Mouse (Mus musculus): ENCODE data around the gene Acadvl. TPM values are rescaled to one million over a fixed set of nuclear protein-coding genes. Genes with fewer than 3 reads are reported as not detected.

Gene Acadvl
- polyA plus RNA-seq, 1 experiment from 2014 or later: 58.4 TPM

GRCm38 (mm10) chr11:69968793-69969192 is 46.4 kb downstream of the Acadvl start:
- no peak for ATAC-seq (ENCODE audit: low FRiP score, low TSS enrichment)
- H3K4me2 ChIP-seq (replicated peaks; ENCODE audit: low read depth, low read length): no peak overlapping the region
- no peak overlapping the region for H3K9ac ChIP-seq (ENCODE audit: low read depth, low read length)
- H3K27ac ChIP-seq (ENCODE audit: low read depth, low read length): no peak overlapping the region
- 83% methylated on average over 4 of the region's 4 CpGs for WGBS
- no peak overlapping the region for H3K4me3 ChIP-seq (ENCODE audit: low read length)
- H3K36me3 ChIP-seq (ENCODE audit: control insufficient read depth, insufficient read depth, low read length): peaks cover 46% of the 10 kb centered on the region
- peaks cover 4% of the 10 kb centered on the region; the same call in 1 of the 2 replicates for H3K4me1 ChIP-seq (ENCODE audit: control insufficient read depth, insufficient read depth, low read length)
- H3K27me3 ChIP-seq (ENCODE audit: control insufficient read depth, insufficient read depth, low read length): peaks cover 29% of the 10 kb centered on the region
- no peaks in the 10 kb centered on the region for H3K9me3 ChIP-seq (ENCODE audit: control insufficient read depth, low read length)

GRCm38 (mm10) chr11:69966860-69967517 is 48.2 kb downstream of the Acadvl start:
- Histone ChIP-seq H3K9ac (ENCODE audit: low read depth, low read length) (peak overlapping the region; percentile 67), H3K27ac (ENCODE audit: low read depth, low read length) (peak overlapping the region; percentile 80; the same call in 1 of the 2 replicates), H3K4me1 (ENCODE audit: control insufficient read depth, insufficient read depth, low read length) (peaks cover 4% of the 10 kb centered on the region; the same call in 1 of the 2 replicates), H3K4me2 (replicated peaks; ENCODE audit: low read depth, low read length) (peak overlapping the region; percentile 55), H3K9me3 (ENCODE audit: control insufficient read depth, low read length) (no peaks in the 10 kb centered on the region), H3K4me3 (ENCODE audit: low read length) (peak overlapping the region; percentile 44), H3K27me3 (ENCODE audit: control insufficient read depth, insufficient read depth, low read length) (peaks cover 33% of the 10 kb centered on the region), H3K36me3 (ENCODE audit: control insufficient read depth, insufficient read depth, low read length) (peaks cover 32% of the 10 kb centered on the region)
- 34% methylated on average over 17 of the region's 17 CpGs for WGBS
- ATAC-seq (ENCODE audit: low FRiP score, low TSS enrichment): no peak

DNA sequence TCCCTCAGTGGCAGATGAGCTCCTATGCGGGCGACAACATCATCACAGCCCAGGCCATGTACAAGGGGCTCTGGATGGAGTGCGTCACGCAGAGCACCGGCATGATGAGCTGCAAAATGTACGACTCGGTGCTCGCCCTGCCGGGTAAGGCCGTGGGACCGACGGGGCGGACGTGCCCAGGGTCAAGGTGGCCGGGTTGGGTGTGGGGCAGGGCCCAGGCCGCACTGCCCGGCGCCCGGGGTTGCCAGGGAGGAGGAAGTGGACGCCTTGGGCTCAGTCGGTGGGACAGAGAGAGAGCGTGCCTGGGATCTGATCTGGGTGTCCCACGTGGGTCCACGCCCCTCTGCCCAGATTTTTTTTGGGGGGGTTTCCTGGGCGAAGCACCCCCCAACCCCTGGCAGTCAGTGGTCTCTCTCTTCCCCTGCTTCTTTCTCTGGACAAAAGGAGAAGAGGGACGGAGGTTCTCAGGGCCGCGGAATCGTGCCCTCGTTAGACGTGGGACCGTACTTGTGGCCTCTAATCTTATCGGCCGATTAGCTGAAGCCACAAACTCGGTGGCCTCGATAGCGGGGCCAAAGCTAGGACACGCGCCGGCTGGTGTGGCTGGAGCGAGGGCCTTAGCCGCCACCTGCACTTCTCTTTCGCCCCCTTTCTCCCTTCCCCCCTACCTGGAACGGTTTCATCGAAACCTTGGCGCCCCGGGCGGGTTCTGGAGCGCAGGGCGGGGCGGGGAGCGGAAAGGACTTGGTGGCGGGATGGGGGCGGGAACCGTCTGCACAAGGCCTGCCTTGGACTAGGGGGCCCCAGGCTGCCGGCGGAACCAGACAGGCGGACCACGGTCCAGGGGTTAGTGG is 49.0 kb downstream of the Acadvl start:
- H3K27ac ChIP-seq (ENCODE audit: low read depth, low read length): peak overlapping the region; percentile 80
- ATAC-seq (ENCODE audit: low FRiP score, low TSS enrichment): peak; percentile 79
- H3K4me2 ChIP-seq (replicated peaks; ENCODE audit: low read depth, low read length): peak overlapping the region; percentile 55
- H3K36me3 ChIP-seq (ENCODE audit: control insufficient read depth, insufficient read depth, low read length): peaks cover 27% of the 10 kb centered on the region
- peak overlapping the region; percentile 44 for H3K4me3 ChIP-seq (ENCODE audit: low read length)
- H3K9ac ChIP-seq (ENCODE audit: low read depth, low read length): peak overlapping the region; percentile 67
- peaks cover 4% of the 10 kb centered on the region; the same call in 1 of the 2 replicates for H3K4me1 ChIP-seq (ENCODE audit: control insufficient read depth, insufficient read depth, low read length)
- WGBS: under 1% methylated on average over 57 of the region's 59 CpGs
- no peaks in the 10 kb centered on the region for H3K9me3 ChIP-seq (ENCODE audit: control insufficient read depth, low read length)
- H3K27me3 ChIP-seq (ENCODE audit: control insufficient read depth, insufficient read depth, low read length): peaks cover 33% of the 10 kb centered on the region

DNA sequence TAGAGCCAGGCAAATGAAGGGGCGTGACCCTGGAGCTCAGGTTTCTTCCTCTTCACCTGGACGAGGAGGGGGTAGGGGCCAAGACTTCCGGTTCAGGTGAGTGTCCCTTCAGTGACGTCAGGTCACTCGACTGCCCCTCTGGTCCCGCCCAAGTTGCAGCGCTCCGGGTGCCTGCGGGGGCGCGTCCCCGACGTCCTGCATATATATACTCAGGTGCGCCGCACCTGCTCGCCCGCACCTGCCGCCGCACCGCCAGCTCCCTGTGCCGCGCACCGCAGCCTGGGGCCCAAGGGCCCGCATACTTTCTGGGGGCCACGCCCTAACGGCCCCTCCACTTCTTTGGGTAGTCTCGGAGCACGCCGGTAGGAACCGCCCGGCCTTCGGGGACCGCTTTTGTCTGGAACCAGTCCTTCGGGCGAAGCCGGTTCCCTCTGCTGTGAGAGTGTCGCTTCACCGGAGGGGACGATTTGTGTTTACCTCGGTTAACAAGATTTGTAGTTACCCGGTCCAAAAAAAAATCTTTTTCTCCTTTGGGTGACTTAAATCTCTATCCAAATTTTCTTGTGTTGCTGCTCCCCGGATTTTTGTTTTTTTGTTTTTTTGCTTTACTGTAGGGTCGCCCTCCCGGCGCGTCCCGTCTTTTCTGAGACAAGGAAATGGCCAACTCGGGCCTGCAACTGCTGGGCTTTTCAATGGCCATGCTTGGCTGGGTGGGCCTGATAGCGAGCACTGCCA is 49.8 kb downstream of the Acadvl start:
- peaks cover 4% of the 10 kb centered on the region; the same call in 1 of the 2 replicates for H3K4me1 ChIP-seq (ENCODE audit: control insufficient read depth, insufficient read depth, low read length)
- peak overlapping the region; percentile 55 for H3K4me2 ChIP-seq (replicated peaks; ENCODE audit: low read depth, low read length)
- peaks cover 33% of the 10 kb centered on the region for H3K27me3 ChIP-seq (ENCODE audit: control insufficient read depth, insufficient read depth, low read length)
- H3K9ac ChIP-seq (ENCODE audit: low read depth, low read length): peak overlapping the region; percentile 67
- 1% methylated on average over 49 of the region's 49 CpGs for WGBS
- H3K9me3 ChIP-seq (ENCODE audit: control insufficient read depth, low read length): no peaks in the 10 kb centered on the region
- peaks cover 24% of the 10 kb centered on the region for H3K36me3 ChIP-seq (ENCODE audit: control insufficient read depth, insufficient read depth, low read length)
- H3K27ac ChIP-seq (ENCODE audit: low read depth, low read length): peak overlapping the region; percentile 80
- peak; percentile 36 for ATAC-seq (ENCODE audit: low FRiP score, low TSS enrichment)
- H3K4me3 ChIP-seq (ENCODE audit: low read length): peak overlapping the region; percentile 44

DNA sequence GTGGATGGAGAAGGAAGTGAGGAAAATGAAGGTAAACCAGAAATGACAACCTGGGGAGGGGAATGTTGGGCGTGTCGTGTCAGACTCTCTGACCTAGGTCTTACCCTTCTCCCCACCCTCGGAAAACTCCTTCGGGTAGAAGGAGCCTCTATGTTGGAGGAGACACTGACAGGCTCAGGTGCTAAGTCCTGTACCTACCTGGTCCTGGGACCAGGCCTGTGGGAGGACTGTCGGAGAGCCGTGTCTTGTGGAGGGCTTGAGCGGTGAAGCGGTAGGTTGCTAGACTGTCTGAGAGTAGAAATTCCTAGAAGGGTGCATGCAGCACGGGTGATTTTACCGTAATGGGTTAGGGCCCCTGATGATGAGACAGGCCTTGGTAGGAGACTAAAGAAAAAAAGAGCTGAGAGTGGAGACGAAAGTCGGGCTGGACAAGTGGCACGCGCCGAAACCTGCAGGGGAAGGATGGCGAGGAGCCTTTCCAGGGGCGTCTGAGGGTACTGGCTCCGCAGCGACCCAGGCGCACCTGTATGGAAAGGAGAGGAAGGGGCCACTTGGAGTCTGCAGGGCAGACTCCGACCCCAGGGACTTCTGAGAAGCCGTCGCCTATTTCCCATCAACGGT is 50.5 kb downstream of the Acadvl start, which contains the start of gene Cldn7:
Cldn7 (plus strand) TSS at position 130 of the 621 bp plus-strand sequence.
- peak within 1 kb of the TSS; percentile 80 for H3K27ac ChIP-seq (ENCODE audit: low read depth, low read length)
- no peaks in the 10 kb centered on the region for H3K9me3 ChIP-seq (ENCODE audit: control insufficient read depth, low read length)
- H3K4me2 ChIP-seq (replicated peaks; ENCODE audit: low read depth, low read length): peak within 1 kb of the TSS; percentile 55
- peaks cover 4% of the 10 kb centered on the region; the same call in 1 of the 2 replicates for H3K4me1 ChIP-seq (ENCODE audit: control insufficient read depth, insufficient read depth, low read length)
- H3K36me3 ChIP-seq (ENCODE audit: control insufficient read depth, insufficient read depth, low read length): peaks cover 17% of the 10 kb centered on the region
- H3K4me3 ChIP-seq (ENCODE audit: low read length): peak within 1 kb of the TSS; percentile 44
- 8% methylated on average over 24 of the region's 24 CpGs for WGBS
- peak; percentile 41 for ATAC-seq (ENCODE audit: low FRiP score, low TSS enrichment)
- peaks cover 33% of the 10 kb centered on the region for H3K27me3 ChIP-seq (ENCODE audit: control insufficient read depth, insufficient read depth, low read length)
- peak within 1 kb of the TSS; percentile 67 for H3K9ac ChIP-seq (ENCODE audit: low read depth, low read length)

GRCm38 (mm10) chr11:69961841-69962240 is 53.4 kb downstream of the Acadvl start:
- no peaks in the 10 kb centered on the region for H3K9me3 ChIP-seq (ENCODE audit: control insufficient read depth, low read length)
- no peak overlapping the region for H3K9ac ChIP-seq (ENCODE audit: low read depth, low read length)
- H3K27me3 ChIP-seq (ENCODE audit: control insufficient read depth, insufficient read depth, low read length): peaks cover 29% of the 10 kb centered on the region
- H3K27ac ChIP-seq (ENCODE audit: low read depth, low read length): no peak overlapping the region
- no peaks in the 10 kb centered on the region for H3K36me3 ChIP-seq (ENCODE audit: control insufficient read depth, insufficient read depth, low read length)
- WGBS: 31% methylated on average over 5 of the region's 5 CpGs
- ATAC-seq (ENCODE audit: low FRiP score, low TSS enrichment): no peak
- H3K4me3 ChIP-seq (ENCODE audit: low read length): no peak overlapping the region
- H3K4me2 ChIP-seq (replicated peaks; ENCODE audit: low read depth, low read length): no peak overlapping the region
- peaks cover 4% of the 10 kb centered on the region; the same call in 1 of the 2 replicates for H3K4me1 ChIP-seq (ENCODE audit: control insufficient read depth, insufficient read depth, low read length)

DNA sequence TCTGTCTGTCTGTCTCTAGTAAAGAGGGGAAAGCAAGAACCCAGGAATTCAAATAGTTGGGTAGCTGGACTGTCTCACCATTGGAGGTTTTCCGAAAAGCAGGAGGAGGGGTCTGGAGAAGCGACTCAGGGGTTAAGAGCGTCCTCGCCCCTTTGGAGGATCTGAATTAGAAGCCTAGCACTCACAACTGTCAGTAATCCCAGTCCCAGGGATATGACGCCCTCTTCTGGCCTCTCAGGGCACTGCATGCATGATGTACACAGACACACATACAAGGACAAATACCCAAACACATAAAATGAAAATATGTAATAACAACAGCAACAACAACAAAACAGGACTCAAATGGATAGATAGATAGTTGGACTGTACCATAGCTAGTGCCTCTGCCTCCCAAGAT is 54.6 kb downstream of the Acadvl start:
- Histone ChIP-seq H3K4me2 (replicated peaks; ENCODE audit: low read depth, low read length) (no peak overlapping the region), H3K27ac (ENCODE audit: low read depth, low read length) (no peak overlapping the region), H3K9me3 (ENCODE audit: control insufficient read depth, low read length) (no peaks in the 10 kb centered on the region), H3K9ac (ENCODE audit: low read depth, low read length) (no peak overlapping the region), H3K4me3 (ENCODE audit: low read length) (no peak overlapping the region), H3K27me3 (ENCODE audit: control insufficient read depth, insufficient read depth, low read length) (peaks cover 17% of the 10 kb centered on the region), H3K36me3 (ENCODE audit: control insufficient read depth, insufficient read depth, low read length) (no peaks in the 10 kb centered on the region), H3K4me1 (ENCODE audit: control insufficient read depth, insufficient read depth, low read length) (no peaks in the 10 kb centered on the region)
- ATAC-seq (ENCODE audit: low FRiP score, low TSS enrichment): no peak
- WGBS: 43% methylated on average over 5 of the region's 5 CpGs
